Mouse (Mus musculus) E14TG2a.4 (cell line): ENCODE data around the gene Ppp1r18.

Source experiments
- CTCF ChIP-seq: conservative IDR thresholded peaks from 2 replicates; pipeline ENCODE4 v1.5.1; 2014; ENCODE audit warnings: low read length
- NANOG ChIP-seq: IDR thresholded peaks from 2 replicates; pipeline ENCODE4 v1.6.1; 2014; ENCODE audit warnings: borderline replicate concordance, low read length, mixed read lengths

GRCm38 (mm10) chr17:35922566-35922965 is 57.2 kb downstream of the Ppp1r18 start:
- TF ChIP-seq CTCF (no peak), NANOG (no peak)
